Mouse (Mus musculus) ES-Bruce4 (cell line): ENCODE data around the gene Vim. TPM values are rescaled to one million over a fixed set of nuclear protein-coding genes. Genes with fewer than 3 reads are reported as not detected.

ENCODE experiments used
- H3K27ac ChIP-seq: 2 replicates; pipeline ENCODE4 v1.5.1; 2012; ENCODE audit warnings: low read length, inconsistent platforms; ENCODE audit not compliant: insufficient read depth
- H3K27me3 ChIP-seq: 2 replicates; pipeline ENCODE4 v1.6.1; 2012; ENCODE audit warnings: mild to moderate bottlenecking, low read length, inconsistent platforms; ENCODE audit not compliant: control insufficient read depth, poor library complexity, insufficient read depth, severe bottlenecking
- H3K36me3 ChIP-seq: 2 replicates; pipeline ENCODE4 v1.6.1; 2012; ENCODE audit warnings: inconsistent platforms, mild to moderate bottlenecking, low read length, moderate library complexity; ENCODE audit not compliant: control insufficient read depth, poor library complexity, insufficient read depth, severe bottlenecking
- H3K4me1 ChIP-seq: one replicate; pipeline ENCODE4 v1.8.1; 2011; ENCODE audit warnings: low read length; ENCODE audit not compliant: control insufficient read depth, insufficient read depth
- H3K4me3 ChIP-seq: 2 replicates; pipeline ENCODE4 v1.5.1; 2011; ENCODE audit warnings: low read depth, mild to moderate bottlenecking, low read length
- H3K9ac ChIP-seq: 2 replicates; pipeline ENCODE4 v1.6.1; 2012; ENCODE audit warnings: low read depth, mild to moderate bottlenecking, inconsistent platforms; ENCODE audit not compliant: poor library complexity, severe bottlenecking
- H3K9me3 ChIP-seq: replicated peaks from 2 replicates; pipeline ENCODE4 v1.6.1; 2012; ENCODE audit warnings: mild to moderate bottlenecking, low read length, inconsistent platforms; ENCODE audit not compliant: control insufficient read depth, poor library complexity, insufficient read depth, severe bottlenecking
- CTCF ChIP-seq: IDR thresholded peaks from one replicate; pipeline ENCODE4 v1.8.1; 2011; ENCODE audit warnings: low read depth, low read length
- EP300 ChIP-seq: IDR thresholded peaks from 2 replicates; pipeline ENCODE4 v1.6.1; 2011; ENCODE audit warnings: low read depth, low read length; ENCODE audit not compliant: insufficient read depth
- POLR2A ChIP-seq: IDR thresholded peaks from one replicate; pipeline ENCODE4 v1.8.1; 2011; ENCODE audit warnings: low read length; ENCODE audit not compliant: insufficient read depth
- polyA plus RNA-seq: library from polyadenylated mRNA; stranded (reverse); fragments of >200 nt; gene quantifications from 2 replicates; pipeline ENCODE4 v1.2.4, GENCODE M21; 2011; ENCODE audit warnings: low read depth; ENCODE audit not compliant: missing spikeins, insufficient read depth, insufficient read length

Vim gene
- polyA plus RNA-seq = 87.1 and 91.9 TPM in 2 replicates

DNA sequence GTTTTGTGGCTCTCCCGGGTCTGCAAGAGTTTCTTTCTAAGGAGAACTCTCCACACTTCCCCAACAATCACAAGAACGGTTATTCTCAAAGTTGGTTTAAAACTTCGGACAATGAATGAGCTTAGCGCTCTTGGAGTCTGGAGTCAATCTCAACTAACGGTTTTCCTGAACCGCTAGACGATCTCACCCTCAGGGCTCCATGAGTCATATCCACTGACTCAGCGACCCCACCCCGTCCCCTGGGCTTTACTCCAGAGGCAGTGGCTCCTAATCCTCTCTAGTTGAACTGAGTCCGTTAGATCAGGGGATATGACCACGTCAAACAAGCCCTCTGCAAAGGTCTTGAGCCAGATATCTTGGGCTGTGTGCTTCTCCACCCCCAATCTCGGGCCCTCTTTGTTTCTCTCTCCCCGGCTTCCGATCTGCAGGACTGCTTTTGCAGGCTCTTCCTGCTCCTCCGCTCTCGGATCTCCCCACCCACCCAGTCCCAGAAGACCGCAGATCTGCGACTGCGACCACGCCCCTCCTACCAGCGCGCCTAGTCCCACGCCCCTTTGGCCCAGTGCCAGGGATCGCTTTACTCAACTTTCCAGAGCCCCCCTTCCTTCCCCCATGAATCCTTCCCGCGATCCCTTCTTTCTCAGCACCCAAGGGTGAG, at the start of gene Vim:
Vim (plus strand) TSS at position 520 of the 658 bp plus-strand sequence.
- Histone ChIP-seq H3K36me3 (no peaks in the 10 kb centered on the region), H3K27me3 (peaks cover 3% of the 10 kb centered on the region; the same call in 1 of the 2 replicates), H3K27ac (0 out of 2 replicates have a peak within 1 kb of the TSS, but pooled peaks have one; percentile 32), H3K4me3 (peak within 1 kb of the TSS; percentile 65), H3K4me1 (no peaks in the 10 kb centered on the region), H3K9me3 (no peaks in the 10 kb centered on the region), H3K9ac (no peak within 1 kb of the TSS)
- TF ChIP-seq POLR2A (no peak), CTCF (no peak), EP300 (no peak)

GRCm38 (mm10) chr2:13526205-13526604, 47.5 kb upstream of the Vim start:
- Histone ChIP-seq H3K4me1 (no peaks in the 10 kb centered on the region), H3K36me3 (no peaks in the 10 kb centered on the region), H3K9me3 (no peaks in the 10 kb centered on the region), H3K9ac (no peak overlapping the region), H3K27ac (no peak overlapping the region), H3K4me3 (no peak overlapping the region), H3K27me3 (no peaks in the 10 kb centered on the region)
- no peak for TF ChIP-seq POLR2A
- TF ChIP-seq EP300 = no peak
- no peak for TF ChIP-seq CTCF

DNA sequence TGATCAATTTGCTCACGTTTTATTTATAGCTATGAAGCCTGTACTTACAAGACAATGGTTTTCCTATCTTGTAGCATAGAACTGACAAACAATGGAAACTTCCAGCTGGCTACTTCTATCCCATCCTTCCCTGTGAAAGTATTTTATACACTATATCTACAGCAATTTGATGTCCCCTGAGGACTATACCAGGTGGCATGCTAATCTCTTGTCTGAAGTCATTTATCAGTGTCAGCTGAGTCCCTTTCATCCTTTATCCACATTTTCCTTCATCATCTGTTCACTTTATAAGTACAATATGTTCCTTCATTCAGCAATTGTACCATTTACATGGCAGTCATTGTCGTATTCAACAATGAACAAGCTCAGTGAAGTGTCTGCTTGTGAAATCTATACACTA, 46.6 kb upstream of the Vim start:
- TF ChIP-seq EP300 = no peak
- TF ChIP-seq POLR2A = no peak
- TF ChIP-seq CTCF = no peak
- H3K4me3 ChIP-seq = no peak overlapping the region
- no peaks in the 10 kb centered on the region for H3K9me3 ChIP-seq
- H3K4me1 ChIP-seq = no peaks in the 10 kb centered on the region
- H3K9ac ChIP-seq = no peak overlapping the region
- H3K27ac ChIP-seq = no peak overlapping the region
- no peaks in the 10 kb centered on the region for H3K36me3 ChIP-seq
- H3K27me3 ChIP-seq = no peaks in the 10 kb centered on the region

DNA sequence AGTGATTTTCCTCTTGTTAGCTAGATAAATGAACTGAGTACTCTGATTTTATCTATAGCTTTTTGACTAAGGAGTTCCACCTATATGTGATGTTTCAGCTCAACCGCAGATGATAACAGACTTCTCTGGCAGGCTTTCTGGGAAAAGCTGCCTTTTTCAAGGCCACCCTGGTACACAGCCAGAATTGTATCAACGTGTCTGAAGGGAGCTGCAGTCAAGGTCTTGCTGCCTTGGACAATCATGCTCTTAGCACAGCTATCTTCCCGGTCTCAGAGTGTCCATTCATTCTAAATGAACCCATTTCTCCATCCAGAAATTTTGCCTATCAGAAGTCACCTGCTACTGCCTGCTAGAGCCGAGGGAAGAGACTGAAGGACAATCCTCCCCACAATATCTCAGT, 46.2 kb upstream of the Vim start:
- Histone ChIP-seq H3K9me3 (no peaks in the 10 kb centered on the region), H3K36me3 (no peaks in the 10 kb centered on the region), H3K4me3 (no peak overlapping the region), H3K27me3 (no peaks in the 10 kb centered on the region), H3K27ac (no peak overlapping the region), H3K9ac (no peak overlapping the region), H3K4me1 (no peaks in the 10 kb centered on the region)
- TF ChIP-seq CTCF = no peak
- TF ChIP-seq EP300 = no peak
- TF ChIP-seq POLR2A = no peak

- Histone ChIP-seq H3K9me3 (no peaks in the 10 kb centered on the region), H3K4me1 (no peaks in the 10 kb centered on the region), H3K27ac (no peak overlapping the region), H3K9ac (no peak overlapping the region), H3K27me3 (no peaks in the 10 kb centered on the region), H3K36me3 (no peaks in the 10 kb centered on the region), H3K4me3 (no peak overlapping the region)
- TF ChIP-seq CTCF (no peak), EP300 (no peak)
Measured at GRCm38 (mm10) chr2:13529253-13529933, 44.3 kb upstream of the Vim start.

GRCm38 (mm10) chr2:13530639-13531038, 43.1 kb upstream of the Vim start:
- H3K4me3 ChIP-seq = no peak overlapping the region
- no peak for TF ChIP-seq CTCF
- TF ChIP-seq POLR2A = no peak
- TF ChIP-seq EP300 = no peak
- H3K36me3 ChIP-seq = no peaks in the 10 kb centered on the region
- H3K9me3 ChIP-seq = no peaks in the 10 kb centered on the region
- H3K4me1 ChIP-seq = no peaks in the 10 kb centered on the region
- H3K27ac ChIP-seq = no peak overlapping the region
- H3K27me3 ChIP-seq = no peaks in the 10 kb centered on the region
- no peak overlapping the region for H3K9ac ChIP-seq
